Mouse (Mus musculus) liver, postnatal 0 days (tissue): ENCODE measurements at regions not wholly inside any gene's neighbourhood (a gene's known extent, or its start where the extent isn't known, plus 50 kb on each side); places are given as distances from the start of the nearest gene placed in this dataset.
A peak's percentile ranks its signal among the peaks of the same experiment; 100 is the strongest.

Experiments
- ATAC-seq: fragments of 200-750 bp; cut with Nextera tagmentation; 2 replicates; pipeline ENCODE4 v1.8.0; 2017; ENCODE audit warnings: mild to moderate bottlenecking, moderate library complexity
- DNase-seq: peaks from one replicate; pipeline ENCODE4 v3.0.0-alpha.2; 2016
- H3K27ac ChIP-seq: fragments of 300-500 bp; sonication (generic); 2 replicates; pipeline ENCODE4 v1.5.1; 2014; ENCODE audit warnings: antibody characterized with exemption, moderate library complexity, mild to moderate bottlenecking, low read depth
- H3K27me3 ChIP-seq: fragments of 300-500 bp; sonication (generic); 2 replicates; pipeline ENCODE4 v1.6.1; 2014; ENCODE audit warnings: low read length, control low read depth, mixed read lengths; ENCODE audit not compliant: insufficient read depth
- H3K36me3 ChIP-seq: fragments of 300-500 bp; sonication (generic); replicated peaks from 2 replicates; pipeline ENCODE4 v1.6.1; 2014; ENCODE audit warnings: mild to moderate bottlenecking, control low read depth, low read length, moderate library complexity, mixed read lengths; ENCODE audit not compliant: insufficient read depth
- H3K4me1 ChIP-seq: fragments of 300-500 bp; sonication (generic); 2 replicates; pipeline ENCODE4 v1.6.1; 2014; ENCODE audit warnings: antibody characterized with exemption, mild to moderate bottlenecking, control low read depth; ENCODE audit not compliant: insufficient read depth
- H3K4me2 ChIP-seq: fragments of 300-500 bp; sonication (generic); 2 replicates; pipeline ENCODE4 v1.6.1; 2014; ENCODE audit warnings: low read depth, mild to moderate bottlenecking, low read length, moderate library complexity, mixed read lengths
- H3K4me3 ChIP-seq: fragments of 300-500 bp; sonication (generic); 2 replicates; pipeline ENCODE4 v1.5.1; 2014; ENCODE audit warnings: low read depth, low read length
- H3K9ac ChIP-seq: fragments of 300-500 bp; sonication (generic); replicated peaks from 2 replicates; pipeline ENCODE4 v1.6.1; 2014; ENCODE audit warnings: mild to moderate bottlenecking, moderate library complexity
- H3K9me3 ChIP-seq: fragments of 300-500 bp; sonication (generic); 2 replicates; pipeline ENCODE4 v1.6.1; 2016; ENCODE audit warnings: mild to moderate bottlenecking, control low read depth, low read length, mixed read lengths
- CTCF ChIP-seq: sonication (generic); IDR thresholded peaks from 2 replicates; pipeline ENCODE4 v1.5.1; 2016; ENCODE audit warnings: antibody characterized with exemption, low read depth
- EP300 ChIP-seq: IDR thresholded peaks from 2 replicates; pipeline ENCODE4 v1.6.1; 2016; ENCODE audit warnings: antibody characterized with exemption, low read depth, mild to moderate bottlenecking
- WGBS: fragments of 180-500 bp; shearing (Covaris S2); extraction: QIAGEN DNeasy Blood & Tissue Kit; methylation state at CpG from one replicate; pipeline ENCODE4 v1.1.7; 2014; ENCODE audit not compliant: insufficient replicate concordance; 5-methylcytosine and 5-hydroxymethylcytosine counted together

DNA sequence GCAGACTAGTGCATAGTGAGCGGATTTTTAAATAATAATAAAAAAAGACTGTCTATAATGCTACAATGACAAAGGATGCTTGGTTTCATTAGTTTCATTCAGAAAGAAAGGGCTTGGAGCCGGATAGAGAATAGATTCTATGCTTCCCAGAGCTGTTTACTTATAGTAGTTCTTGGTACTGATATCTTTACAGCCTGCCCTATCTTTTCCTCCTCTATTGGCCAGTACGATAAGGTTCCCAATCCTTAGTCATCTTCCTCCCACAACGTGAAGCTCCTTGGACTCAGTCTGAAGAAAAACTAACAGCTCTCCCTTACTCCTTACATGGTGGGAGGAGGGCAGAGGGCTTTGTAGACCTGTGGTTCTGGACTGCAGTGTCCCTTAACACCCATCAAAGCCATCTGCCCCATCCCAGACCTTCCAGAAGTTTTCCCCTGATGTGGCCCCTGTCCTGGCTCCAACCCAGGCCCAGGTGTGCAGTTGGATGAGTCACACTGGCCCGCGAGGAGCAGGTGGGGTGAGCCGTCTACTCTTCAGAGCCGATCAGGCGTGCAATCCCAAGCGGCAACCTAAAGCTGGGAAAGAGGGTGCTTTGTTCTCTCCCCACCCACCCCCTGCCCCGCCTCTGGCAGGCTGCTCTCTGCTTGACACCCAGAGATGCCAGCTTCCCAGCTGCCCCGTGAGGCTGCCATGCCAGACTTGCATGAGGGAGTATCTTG lies 262.2 kb downstream of the 1500009L16Rik start:
- H3K36me3 ChIP-seq, result no peaks in the 10 kb centered on the region
- DNase-seq (no peak), ATAC-seq (no peak)
- H3K4me1 ChIP-seq, result no peaks in the 10 kb centered on the region
- no peak overlapping the region for H3K4me2 ChIP-seq
- no peaks in the 10 kb centered on the region for H3K9me3 ChIP-seq
- no peak overlapping the region for H3K4me3 ChIP-seq
- 0 out of 2 replicates have a peak, but pooled peaks cover 4% of the 10 kb centered on the region for H3K27me3 ChIP-seq
- H3K9ac ChIP-seq, result no peak overlapping the region
- TF ChIP-seq EP300 (no peak), CTCF (no peak)
- H3K27ac ChIP-seq, result no peak overlapping the region
- 73% methylated on average over 12 of the region's 12 CpGs for WGBS

DNA sequence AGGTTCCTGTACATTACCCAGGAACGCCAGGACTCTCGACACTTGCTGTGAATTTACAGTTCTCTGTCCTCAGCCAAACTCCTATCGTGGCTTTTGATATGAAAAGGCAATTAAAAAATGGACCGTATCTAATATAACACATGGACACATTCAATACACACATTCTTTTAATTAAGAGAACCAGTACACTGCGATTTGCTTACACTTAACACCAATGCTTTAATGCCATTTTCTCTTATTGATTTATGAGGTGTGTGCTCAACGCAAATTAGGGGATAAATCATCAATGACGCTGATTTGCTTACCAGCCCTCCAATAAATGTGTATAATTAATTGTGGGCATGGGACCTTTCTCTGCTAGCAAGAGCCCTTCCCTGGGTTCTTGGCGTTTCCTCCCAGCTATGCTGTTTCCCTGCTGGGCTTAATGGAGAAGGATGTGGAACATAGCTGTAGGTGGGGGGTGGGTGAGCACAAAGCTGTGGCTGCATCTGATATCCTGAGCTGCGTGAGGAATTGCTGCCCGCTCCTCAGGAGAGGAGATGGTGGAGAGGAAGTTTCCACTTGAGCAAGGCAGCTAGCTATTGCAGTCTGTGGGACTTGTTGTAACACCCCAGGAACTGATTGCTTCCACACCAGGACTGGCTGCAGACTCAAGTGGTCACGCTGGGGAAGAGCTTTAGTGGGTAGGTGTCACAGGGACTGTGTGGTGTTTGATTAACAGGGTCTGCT lies 270.1 kb downstream of the 1500009L16Rik start:
- H3K4me1 ChIP-seq, result peaks cover 3% of the 10 kb centered on the region; the same call in 1 of the 2 replicates
- no peak overlapping the region for H3K9ac ChIP-seq
- H3K27ac ChIP-seq, result no peak overlapping the region
- H3K9me3 ChIP-seq, result no peaks in the 10 kb centered on the region
- no peaks in the 10 kb centered on the region for H3K36me3 ChIP-seq
- WGBS, result 60% methylated on average over 11 of the region's 11 CpGs
- ATAC-seq (no peak), DNase-seq (no peak)
- H3K27me3 ChIP-seq, result 0 out of 2 replicates have a peak, but pooled peaks cover 3% of the 10 kb centered on the region
- no peak overlapping the region for H3K4me2 ChIP-seq
- H3K4me3 ChIP-seq, result no peak overlapping the region
- TF ChIP-seq CTCF (no peak), EP300 (no peak)

DNA sequence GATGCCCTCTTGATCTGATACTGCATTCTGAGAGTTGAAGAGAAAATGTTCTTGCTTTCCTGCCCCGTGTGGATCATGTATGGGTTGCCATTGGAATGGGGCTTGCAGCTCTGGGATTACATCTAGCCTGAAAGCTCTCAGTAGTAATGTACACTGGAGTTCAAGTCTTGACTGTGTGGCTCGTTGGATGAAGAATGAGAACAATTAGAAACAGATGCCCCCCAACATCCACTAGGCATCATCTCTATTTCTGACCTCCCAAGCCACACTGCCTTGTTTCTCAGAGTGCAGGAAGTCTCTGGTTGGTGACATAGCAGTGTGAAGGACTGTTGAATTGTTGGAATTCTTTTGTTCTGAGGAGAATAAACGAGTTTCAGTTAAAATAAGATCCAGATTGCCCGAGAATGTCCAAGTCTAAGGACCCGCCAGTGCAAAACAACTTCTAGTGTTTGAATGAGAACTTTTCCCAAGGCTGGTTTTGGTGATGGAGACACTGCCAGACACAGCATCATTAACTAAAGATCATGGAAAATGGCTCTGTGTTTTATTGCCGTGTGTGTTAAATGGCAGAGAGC lies 272.4 kb downstream of the 1500009L16Rik start:
- no peak overlapping the region for H3K4me2 ChIP-seq
- H3K36me3 ChIP-seq, result no peaks in the 10 kb centered on the region
- no peak overlapping the region for H3K9ac ChIP-seq
- no peak for DNase-seq
- no peaks in the 10 kb centered on the region for H3K9me3 ChIP-seq
- 57% methylated on average over 6 of the region's 6 CpGs for WGBS
- peaks cover 7% of the 10 kb centered on the region; the same call in 1 of the 2 replicates for H3K4me1 ChIP-seq
- H3K27me3 ChIP-seq, result no peaks in the 10 kb centered on the region
- TF ChIP-seq EP300, result no peak
- no peak for TF ChIP-seq CTCF
- no peak overlapping the region for H3K4me3 ChIP-seq
- no peak overlapping the region for H3K27ac ChIP-seq
- ATAC-seq, result no peak

DNA sequence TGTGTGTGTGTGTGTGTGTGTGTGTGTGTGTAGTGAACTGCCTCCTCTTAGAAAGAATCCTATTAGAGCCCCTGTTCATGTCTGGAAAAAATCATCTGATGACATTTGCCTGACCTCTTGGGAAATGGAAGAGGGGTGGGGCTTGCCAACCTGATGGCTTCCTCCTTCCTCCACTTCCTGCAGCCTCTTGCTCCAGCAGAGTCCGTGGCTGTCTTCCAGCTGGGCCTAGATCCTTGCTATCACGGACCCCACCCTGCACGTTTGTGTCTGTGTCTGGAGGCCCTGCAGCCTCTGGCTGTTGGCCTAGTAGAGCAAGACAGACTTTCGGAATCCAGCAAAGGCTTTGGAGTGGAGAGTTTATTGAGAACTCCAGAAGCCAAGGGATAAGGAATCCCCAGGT lies 273.2 kb downstream of the 1500009L16Rik start:
- Histone ChIP-seq H3K9ac (no peak overlapping the region), H3K27ac (no peak overlapping the region), H3K4me1 (peaks cover 7% of the 10 kb centered on the region; the same call in 1 of the 2 replicates), H3K36me3 (no peaks in the 10 kb centered on the region), H3K4me2 (no peak overlapping the region), H3K9me3 (no peaks in the 10 kb centered on the region), H3K27me3 (no peaks in the 10 kb centered on the region; the same call in 1 of the 2 replicates), H3K4me3 (no peak overlapping the region)
- no peak for ATAC-seq
- WGBS, result 38% methylated on average over 4 of the region's 4 CpGs
- DNase-seq, result peak; percentile 23
- TF ChIP-seq EP300, result no peak
- TF ChIP-seq CTCF, result no peak

DNA sequence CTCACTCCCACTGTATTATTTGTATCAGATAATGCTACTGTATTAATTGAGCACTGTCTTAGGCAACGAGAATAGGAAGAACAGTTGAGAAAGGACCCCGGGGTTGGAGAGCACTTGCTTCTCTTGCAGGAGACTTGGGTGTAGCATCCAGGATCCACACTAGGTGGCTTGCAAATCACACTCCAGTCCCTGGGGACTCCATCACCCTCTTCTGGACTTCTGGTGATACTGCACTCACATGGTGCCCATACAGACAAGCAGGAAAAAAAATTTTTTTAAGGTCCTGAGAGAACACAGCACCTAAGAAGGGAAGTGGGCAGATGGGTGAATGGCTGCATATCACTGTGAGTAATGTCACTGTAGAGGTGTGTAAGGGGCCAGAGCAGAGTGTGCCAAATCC lies 273.8 kb downstream of the 1500009L16Rik start:
- Histone ChIP-seq H3K4me3 (no peak overlapping the region), H3K27ac (no peak overlapping the region), H3K4me1 (peaks cover 7% of the 10 kb centered on the region; the same call in 1 of the 2 replicates), H3K36me3 (no peaks in the 10 kb centered on the region), H3K27me3 (no peaks in the 10 kb centered on the region; the same call in 1 of the 2 replicates), H3K9ac (no peak overlapping the region), H3K9me3 (no peaks in the 10 kb centered on the region), H3K4me2 (no peak overlapping the region)
- DNase-seq (no peak), ATAC-seq (no peak)
- TF ChIP-seq EP300 (no peak), CTCF (peak; percentile 52)
- WGBS, result 73% methylated on average over 2 of the region's 2 CpGs
